Mouse (Mus musculus) embryonic fibroblast, embryonic 13.5 days (primary cell): ENCODE results near the gene Tbc1d1.

ENCODE experiments used
- CTCF ChIP-seq: IDR thresholded peaks from 2 replicates; pipeline ENCODE4 v1.5.1; 2011; ENCODE audit warnings: mild to moderate bottlenecking, control low read depth, low read length, moderate library complexity, borderline replicate concordance; ENCODE audit not compliant: insufficient read depth
- POLR2A ChIP-seq: IDR thresholded peaks from 2 replicates; pipeline ENCODE4 v1.6.1; 2011; ENCODE audit warnings: low read depth, mild to moderate bottlenecking, control low read depth, low read length, moderate library complexity

DNA sequence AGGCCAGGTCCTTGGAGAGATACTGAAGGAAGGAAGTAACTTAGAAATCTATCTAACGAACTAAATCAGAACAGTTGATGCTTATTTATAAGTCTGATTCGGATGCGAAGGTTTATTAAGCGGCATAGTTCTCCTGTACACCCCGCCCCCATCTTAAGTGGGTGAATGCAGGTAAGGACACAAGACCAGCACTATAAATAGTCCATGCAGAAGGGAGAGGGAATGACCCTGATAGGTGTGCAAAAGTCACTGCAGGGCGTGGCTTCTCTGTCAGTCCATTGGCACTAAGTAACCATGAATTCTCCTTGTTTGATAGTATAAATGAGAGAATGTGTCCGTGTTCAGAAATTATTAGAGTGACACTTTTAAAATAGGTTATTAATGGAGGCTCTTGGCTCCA is 189.7 kb downstream of the Tbc1d1 start:
- no peak for TF ChIP-seq CTCF
- no peak for TF ChIP-seq POLR2A
